Mouse (Mus musculus) forebrain, embryonic 11.5 days (tissue): ENCODE data around the gene Gm42878. TPM values are rescaled to one million over a fixed set of nuclear protein-coding genes. Genes with fewer than 3 reads are reported as not detected.
"Not testable (repeated sequence)": the region's sequence is repeated elsewhere in the genome, so short reads cannot be mapped to it uniquely, and the experiment has no call there.

ENCODE experiments used
- ATAC-seq: fragments of 200-750 bp; cut with Nextera tagmentation; replicated peaks from 2 replicates; pipeline ENCODE4 v1.8.0; 2017; ENCODE audit warnings: moderate TSS enrichment; ENCODE audit not compliant: low FRiP score
- DNase-seq: peaks from one replicate; pipeline ENCODE4 v3.0.0-alpha.2; 2017; ENCODE audit warnings: low spot score
- H3K27ac ChIP-seq: fragments of 300-500 bp; sonication (generic); 2 replicates; pipeline ENCODE4 v1.5.1; 2014; ENCODE audit warnings: low read depth, low read length
- H3K27me3 ChIP-seq: fragments of 300-500 bp; sonication (generic); 2 replicates; pipeline ENCODE4 v1.6.1; 2014; ENCODE audit warnings: mild to moderate bottlenecking, low read length, mixed read lengths; ENCODE audit not compliant: control insufficient read depth, insufficient read depth
- H3K36me3 ChIP-seq: fragments of 300-500 bp; sonication (generic); 2 replicates; pipeline ENCODE4 v1.6.1; 2014; ENCODE audit warnings: mild to moderate bottlenecking, low read length, moderate library complexity, mixed read lengths; ENCODE audit not compliant: control insufficient read depth, insufficient read depth
- H3K4me1 ChIP-seq: fragments of 300-500 bp; sonication (generic); replicated peaks from 2 replicates; pipeline ENCODE4 v1.6.1; 2014; ENCODE audit warnings: low read length, mixed read lengths; ENCODE audit not compliant: control insufficient read depth, insufficient read depth
- H3K4me2 ChIP-seq: fragments of 300-500 bp; sonication (generic); 2 replicates; pipeline ENCODE4 v1.6.1; 2014; ENCODE audit warnings: low read depth, mild to moderate bottlenecking, low read length, moderate library complexity, mixed read lengths; ENCODE audit not compliant: severe bottlenecking
- H3K4me3 ChIP-seq: fragments of 300-500 bp; sonication (generic); 2 replicates; pipeline ENCODE4 v1.5.1; 2014; ENCODE audit warnings: low read depth, low read length
- H3K9ac ChIP-seq: fragments of 300-500 bp; sonication (generic); 2 replicates; pipeline ENCODE4 v1.6.1; 2014; ENCODE audit warnings: low read length
- H3K9me3 ChIP-seq: fragments of 300-500 bp; sonication (generic); 2 replicates; pipeline ENCODE4 v1.6.1; 2016; ENCODE audit warnings: low read length, mixed read lengths; ENCODE audit not compliant: control insufficient read depth
- WGBS: fragments of 180-500 bp; shearing (Covaris S2); extraction: QIAGEN DNeasy Blood & Tissue Kit; methylation state at CpG from one replicate; pipeline ENCODE4 v1.1.7; 2014; 5-methylcytosine and 5-hydroxymethylcytosine counted together
- polyA plus RNA-seq: library from polyadenylated mRNA; unstranded; fragments of >200 nt; fragmentation: Nextera tagmentation; extraction: Ambion mirVana; gene quantifications from 2 replicates; pipeline ENCODE4 v1.2.1, GENCODE M21; 2014

The Gm42878 gene
- polyA plus RNA-seq, 1 experiment from 2014 or later, result not detected

- no peak overlapping the region for H3K4me3 ChIP-seq
- H3K4me2 ChIP-seq, result no peak overlapping the region
- ATAC-seq, result no peak
- WGBS, result 91% methylated on average over 8 of the region's 8 CpGs
- H3K27me3 ChIP-seq, result no peaks in the 10 kb centered on the region
- H3K36me3 ChIP-seq, result peaks cover 9% of the 10 kb centered on the region; the same call in 1 of the 2 replicates
- DNase-seq, result no peak
- no peaks in the 10 kb centered on the region for H3K4me1 ChIP-seq
- no peaks in the 10 kb centered on the region for H3K9me3 ChIP-seq
- no peak overlapping the region for H3K9ac ChIP-seq
- no peak overlapping the region for H3K27ac ChIP-seq
These were observed 18.3 kb downstream of the Gm42878 start for GRCm38 (mm10) chr5:121526961-121527360.

GRCm38 (mm10) chr5:121526526-121526925 lies 18.8 kb downstream of the Gm42878 start:
- no peak for DNase-seq
- H3K9me3 ChIP-seq, result no peaks in the 10 kb centered on the region
- H3K4me1 ChIP-seq, result no peaks in the 10 kb centered on the region
- 93% methylated on average over 7 of the region's 7 CpGs for WGBS
- H3K27ac ChIP-seq, result no peak overlapping the region
- no peak overlapping the region for H3K9ac ChIP-seq
- ATAC-seq, result no peak
- no peak overlapping the region for H3K4me2 ChIP-seq
- H3K4me3 ChIP-seq, result no peak overlapping the region
- H3K27me3 ChIP-seq, result no peaks in the 10 kb centered on the region
- H3K36me3 ChIP-seq, result peaks cover 9% of the 10 kb centered on the region

DNA sequence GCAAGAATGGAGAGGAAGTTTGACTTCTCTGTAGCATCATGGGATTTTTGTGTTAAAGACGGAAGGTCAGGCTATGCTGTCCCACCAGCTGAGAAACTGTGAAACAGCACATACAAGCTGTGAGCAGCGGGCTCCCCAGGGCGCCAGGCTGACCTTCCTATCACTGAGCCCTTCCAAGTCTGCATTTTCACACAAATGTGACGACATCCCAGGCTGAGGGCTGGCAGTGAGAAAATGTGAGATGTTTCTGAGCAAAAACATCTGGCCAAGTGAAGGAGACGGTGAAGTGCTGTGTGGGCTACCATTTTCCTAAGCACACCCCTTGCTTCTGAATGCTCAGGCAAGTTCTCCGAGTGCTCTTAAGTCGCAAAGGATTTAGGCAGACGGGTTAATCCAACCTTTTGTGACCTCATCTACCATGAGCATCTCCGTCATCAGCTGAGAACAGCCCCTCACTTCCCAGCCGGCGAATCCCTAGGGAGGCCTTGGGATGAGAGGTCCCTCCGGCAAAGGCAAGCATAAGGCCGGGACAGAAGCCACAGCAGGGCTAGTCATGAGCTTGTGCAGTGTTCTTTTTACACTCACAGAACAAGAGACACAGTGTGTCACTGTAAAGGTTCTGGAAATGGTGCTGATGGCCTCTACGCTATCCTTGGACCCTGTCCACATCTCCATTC lies 19.4 kb downstream of the Gm42878 start:
- DNase-seq (no peak), ATAC-seq (no peak)
- no peak overlapping the region for H3K9ac ChIP-seq
- H3K9me3 ChIP-seq, result no peaks in the 10 kb centered on the region
- no peaks in the 10 kb centered on the region for H3K4me1 ChIP-seq
- no peak overlapping the region for H3K4me3 ChIP-seq
- no peaks in the 10 kb centered on the region for H3K27me3 ChIP-seq
- 89% methylated on average over 14 of the region's 14 CpGs for WGBS
- H3K27ac ChIP-seq, result no peak overlapping the region
- peaks cover 9% of the 10 kb centered on the region for H3K36me3 ChIP-seq
- H3K4me2 ChIP-seq, result no peak overlapping the region

GRCm38 (mm10) chr5:121519758-121520157 lies 25.5 kb downstream of the Gm42878 start:
- WGBS, result 94% methylated on average over 11 of the region's 17 CpGs
- not testable (repeated sequence) for H3K27ac ChIP-seq, ATAC-seq, H3K4me1 ChIP-seq, H3K27me3 ChIP-seq, H3K4me2 ChIP-seq, H3K36me3 ChIP-seq, H3K4me3 ChIP-seq, H3K9ac ChIP-seq, DNase-seq, H3K9me3 ChIP-seq

DNA sequence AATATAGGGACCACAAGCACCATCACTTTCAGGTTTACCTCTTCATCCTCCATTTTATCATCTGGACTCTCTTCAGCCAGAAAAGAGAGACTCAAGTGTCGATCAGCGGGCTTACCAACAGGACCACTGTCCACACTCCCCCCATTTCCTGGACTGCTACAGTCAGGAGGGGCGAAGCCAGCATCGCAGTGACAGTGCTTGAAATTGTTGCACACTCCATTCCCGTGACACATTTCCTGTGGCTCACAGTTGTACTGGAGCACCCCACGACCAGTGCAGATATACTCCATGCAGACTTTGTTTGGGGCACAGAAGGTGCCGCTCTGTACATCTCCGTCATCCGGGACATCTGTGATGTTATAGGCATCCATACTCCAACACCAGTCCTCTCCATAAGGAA lies 26.3 kb downstream of the Gm42878 start:
- Histone ChIP-seq H3K9ac (no peak overlapping the region), H3K27me3 (no peaks in the 10 kb centered on the region), H3K4me1 (no peaks in the 10 kb centered on the region), H3K4me2 (no peak overlapping the region), H3K4me3 (no peak overlapping the region), H3K27ac (no peak overlapping the region), H3K9me3 (no peaks in the 10 kb centered on the region), H3K36me3 (no peaks in the 10 kb centered on the region; the same call in none of the 2 replicates)
- WGBS, result 94% methylated on average over 9 of the region's 9 CpGs
- DNase-seq (no peak), ATAC-seq (no peak)

DNA sequence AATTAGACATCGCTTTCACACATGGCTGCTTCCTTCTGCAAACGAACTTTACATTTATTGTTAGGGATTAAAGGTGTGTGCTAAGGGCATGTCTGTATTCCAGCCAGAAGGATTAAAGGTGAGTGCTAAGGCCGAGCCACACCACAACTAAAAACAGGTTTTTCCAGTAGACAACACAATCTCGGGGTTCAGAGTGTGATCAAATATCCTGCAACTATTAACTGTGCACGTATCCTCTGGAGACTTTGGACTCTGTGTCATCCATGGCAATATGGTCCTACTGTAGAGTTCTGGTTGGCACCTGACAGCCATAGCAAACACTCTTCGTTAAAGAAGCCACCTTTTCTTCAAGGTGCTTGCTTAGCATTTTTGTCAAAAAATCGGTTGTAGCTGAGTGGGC lies 35.3 kb downstream of the Gm42878 start:
- ATAC-seq (no peak), DNase-seq (no peak)
- no peaks in the 10 kb centered on the region for H3K36me3 ChIP-seq
- no peaks in the 10 kb centered on the region for H3K9me3 ChIP-seq
- no peaks in the 10 kb centered on the region for H3K4me1 ChIP-seq
- WGBS, result 84% methylated on average over 7 of the region's 7 CpGs
- no peaks in the 10 kb centered on the region for H3K27me3 ChIP-seq
- no peak overlapping the region for H3K4me2 ChIP-seq
- H3K4me3 ChIP-seq, result no peak overlapping the region
- no peak overlapping the region for H3K27ac ChIP-seq
- H3K9ac ChIP-seq, result no peak overlapping the region

DNA sequence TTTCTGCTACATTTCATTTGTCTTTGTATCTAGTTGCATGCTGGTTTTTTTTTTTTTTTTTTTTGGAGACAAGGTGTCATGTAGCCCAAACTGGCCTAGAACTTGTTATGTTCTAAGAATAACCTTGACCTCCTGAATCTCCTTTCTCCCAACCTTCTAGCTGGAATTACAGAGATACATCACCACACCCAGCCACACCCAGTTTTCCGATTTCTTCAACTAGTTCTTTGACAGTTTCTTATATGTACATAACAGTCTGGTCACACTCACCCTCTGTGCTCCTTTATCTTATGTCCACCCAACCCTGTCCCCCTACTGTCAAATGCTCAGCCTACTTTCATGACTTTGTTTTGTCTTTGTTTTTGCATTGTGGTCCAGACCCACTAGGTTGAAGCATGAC lies 38.4 kb downstream of the Gm42878 start:
- ATAC-seq, result no peak

GRCm38 (mm10) chr5:121503231-121503630 lies 42.1 kb downstream of the Gm42878 start, which contains the start of gene Adam1b:
Gene Adam1b (minus strand): TSS chr5:121503435.
- Histone ChIP-seq H3K27ac (no peak within 1 kb of the TSS), H3K4me2 (no peak within 1 kb of the TSS), H3K4me1 (no peaks in the 10 kb centered on the region), H3K4me3 (no peak within 1 kb of the TSS), H3K27me3 (no peaks in the 10 kb centered on the region), H3K9ac (no peak within 1 kb of the TSS), H3K36me3 (no peaks in the 10 kb centered on the region), H3K9me3 (no peaks in the 10 kb centered on the region)
- WGBS, result 79% methylated on average over 3 of the region's 3 CpGs
- DNase-seq, result no peak
- ATAC-seq, result no peak

More for the DNA sequence above, 38.4 kb downstream of the Gm42878 start:
- Histone ChIP-seq H3K9me3 (no peaks in the 10 kb centered on the region), H3K4me1 (no peaks in the 10 kb centered on the region), H3K36me3 (no peaks in the 10 kb centered on the region), H3K27ac (no peak overlapping the region), H3K4me2 (no peak overlapping the region), H3K27me3 (no peaks in the 10 kb centered on the region), H3K4me3 (no peak overlapping the region), H3K9ac (no peak overlapping the region)
- 92% methylated on average over 1 of the region's 1 CpGs for WGBS
- DNase-seq, result no peak

DNA sequence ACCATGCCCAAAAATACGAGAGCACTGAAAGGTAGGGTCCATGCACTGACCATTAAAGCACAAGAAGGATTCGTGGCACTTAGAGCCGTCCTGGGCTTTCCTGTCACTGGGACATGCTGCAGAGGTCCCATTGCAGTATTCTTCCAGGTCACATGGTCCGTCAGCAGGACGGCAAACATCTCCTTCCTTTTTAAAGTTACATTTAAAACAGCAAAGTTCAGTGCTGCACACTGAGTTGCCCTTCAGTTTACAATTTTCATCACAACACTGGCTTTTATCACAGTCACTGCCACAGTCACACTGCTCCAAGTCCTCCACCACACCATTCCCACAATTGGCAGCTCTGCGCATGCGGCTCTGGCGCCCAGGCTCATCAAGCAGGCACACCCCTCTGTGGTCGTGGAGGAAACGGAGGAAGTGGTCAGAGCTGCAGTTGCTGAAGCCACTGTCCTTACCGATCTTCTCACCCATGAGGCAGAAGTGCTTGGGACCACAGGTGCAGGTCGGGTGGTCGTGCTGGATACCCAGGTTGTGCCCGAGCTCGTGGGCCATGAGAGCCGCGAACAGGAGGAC lies 43.8 kb downstream of the Gm42878 start:
- not testable (repeated sequence) for H3K9ac ChIP-seq, H3K4me2 ChIP-seq, ATAC-seq, H3K4me3 ChIP-seq, H3K27me3 ChIP-seq, DNase-seq, H3K27ac ChIP-seq, H3K4me1 ChIP-seq, H3K9me3 ChIP-seq, H3K36me3 ChIP-seq
- WGBS, result 86% methylated on average over 11 of the region's 17 CpGs
